Mouse (Mus musculus): ENCODE measurements around the gene Kcnk4.

DNA sequence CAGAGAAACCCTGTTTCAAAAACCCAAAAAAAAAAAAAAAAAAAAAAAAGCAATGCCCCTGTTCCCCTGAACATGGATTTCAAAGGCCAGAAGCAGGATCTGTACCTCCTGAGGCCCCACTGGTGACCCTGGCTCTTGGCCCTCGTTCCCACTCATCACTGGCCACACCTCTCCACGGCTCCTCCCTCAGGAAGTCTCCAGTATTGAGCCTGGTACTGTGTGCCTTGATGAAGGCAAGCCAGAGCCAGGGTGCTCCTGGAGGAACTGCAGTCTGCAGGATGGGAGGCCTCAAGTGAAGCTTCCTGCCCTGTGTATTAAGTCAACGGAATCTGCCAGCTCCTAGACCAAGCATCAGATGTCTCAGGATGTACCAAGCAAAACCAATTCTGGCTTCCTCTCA lies 28.1 kb downstream of the Kcnk4 start:
- TF ChIP-seq CTCF (IDR thresholded peaks at IDR 0.05 in 2 of 3, conservative IDR thresholded peaks at IDR 0.05 in 1 of 3; ENCODE audit: control insufficient read depth in 1 of 3, insufficient read depth in 1 of 3, low read depth in 2 of 3, low read length in 3 of 3, poor library complexity in 1 of 3, severe bottlenecking in 1 of 3) (no peak), USF1 (IDR thresholded peaks at IDR 0.05; ENCODE audit: low read depth, low read length) (no peak), E2F4 (IDR thresholded peaks at IDR 0.05; ENCODE audit: borderline replicate concordance, low read depth, low read length) (no peak)

All from MEL (cell line).